Mouse (Mus musculus): ENCODE results near the gene Gm6812. TPM values are rescaled to one million over a fixed set of nuclear protein-coding genes. Genes with fewer than 3 reads are reported as not detected.
"Not testable (repeated sequence)": the region's sequence is repeated elsewhere in the genome, so short reads cannot be mapped to it uniquely, and the experiment has no call there.

The Gm6812 gene
- not detected for total RNA-seq (2021)
- long read RNA-seq, experiment 1, result 0 reads
- long read RNA-seq, experiment 2, result 0 reads

GRCm38 (mm10) chrX:68892953-68893352 is at the start of gene Gm6812:
Gm6812 (minus strand) TSS chrX:68893053.
- DNase-seq, result not testable (repeated sequence)

- no peak for DNase-seq
These were observed 27.7 kb downstream of the Gm6812 start for GRCm38 (mm10) chrX:68865145-68865544.

Other genes with a start within 250 kb of the Gm6812 start
- 1 to 10 TPM; 8.4 to 8.5 TPM for gene Fmr1, start 214.5 kb downstream of the Gm6812 start, total RNA-seq (2021)
- 1 to 10 TPM; 1.9 to 4.1 TPM for gene Fmr1nb, start 131.2 kb downstream of the Gm6812 start, total RNA-seq (2021)
- gene Gm14698, start 72.0 kb downstream of the Gm6812 start, total RNA-seq (2021), result 1 to 10 TPM in 1 of 2 experiments, under 1 TPM in 1; 0.46 to 1.4 TPM

Data from heart, adult 18-20 months (tissue).